ENCODE assay signal across 20 mouse cellular contexts in genomic region chr10:38895656-38896055, GRCm38 (mm10).
DNase-seq lines count a peak whose midpoint lies in the region; ATAC-seq lines count a peak whose summit lies in the region.
"Had no signal": no experiment of that assay in that cellular context is flagged by ENCODE, and none has a peak within 500 bp of the region (broad histone marks: within the 10 kb centered on the region; RNA-seq: fewer than 3 reads in every experiment).

No protein-coding gene starts in this region.

- peak; percentile 34 for DNase-seq in adrenal gland, adult 2 months
- no peak for DNase-seq in adrenal gland, adult 8-10 months
- DNase-seq in adrenal gland, postnatal 14 days = peak; percentile 51
- DNase-seq in adrenal gland, postnatal 4 days (ENCODE audit: low spot score in 2 of 2) = no peak
- DNase-seq: B cell, adult 2 months; cerebellum, adult 11-12 months; cerebellum, adult 2 months; cerebellum, adult 9-10 months; cerebellum, postnatal 10 days; cerebellum, postnatal 25 days; gastrocnemius, adult 2 months had no signal

- H3K27ac ChIP-seq in brown adipose tissue, adult 24 weeks (replicated peaks; ENCODE audit: low read depth, low read length) = peak overlapping the region; percentile 85
- H3K27ac ChIP-seq: embryonic facial prominence, embryonic 13.5 days; embryonic facial prominence, embryonic 15.5 days; forebrain, embryonic 10.5 days; forebrain, embryonic 12.5 days; gastrocnemius, adult 2 months had no signal

- no peaks in the 10 kb centered on the region; the same call in 1 of the 2 replicates for H3K4me1 ChIP-seq in brown adipose tissue, adult 24 weeks (ENCODE audit: control insufficient read depth, insufficient read depth, insufficient read length, low read length)
- H3K4me1 ChIP-seq: forebrain, embryonic 12.5 days had no signal

- no peak for ATAC-seq in CD4-positive, CD25-positive, alpha-beta regulatory T cell, adult 4 months
- ATAC-seq: forebrain, embryonic 14.5 days; forebrain, embryonic 16.5 days had no signal

- H3K4me3 ChIP-seq in brown adipose tissue, adult 24 weeks (ENCODE audit: insufficient read depth, low read depth, low read length) = no peak overlapping the region
- H3K4me3 ChIP-seq: embryonic facial prominence, embryonic 13.5 days; embryonic facial prominence, embryonic 15.5 days; erythroblast, embryonic 14.5 days; forebrain, embryonic 10.5 days; forebrain, embryonic 12.5 days; gastrocnemius, adult 2 months had no signal

Comparison
In these comparisons a context has a peak if more than half of its experiments do, and no peak if none do; other contexts are left out.
1. DNase-seq: peak in adrenal gland, adult 2 months (single experiment) and adrenal gland, postnatal 14 days (single experiment); none in adrenal gland, adult 8-10 months (single experiment) and adrenal gland, postnatal 4 days (0 of 2).